Mouse (Mus musculus) G1E (cell line): Measurements from ENCODE around the gene Zcchc8.

ENCODE experiments used
- CTCF ChIP-seq: IDR thresholded peaks from 2 replicates; pipeline ENCODE4 v1.5.1; 2012; ENCODE audit warnings: low read depth, low read length, inconsistent platforms, mixed read lengths
- GATA1 ChIP-seq: IDR thresholded peaks from 2 replicates; pipeline ENCODE4 v1.6.1; 2012; ENCODE audit warnings: borderline replicate concordance, low read length, inconsistent platforms, mixed read lengths
- TAL1 ChIP-seq: conservative IDR thresholded peaks from 2 replicates; pipeline ENCODE4 v1.6.1; 2012; ENCODE audit warnings: low read depth, low read length, inconsistent platforms, mixed read lengths

GRCm38 (mm10) chr5:123683377-123684220 is 37.3 kb downstream of the Zcchc8 start:
- TF ChIP-seq CTCF (no peak), GATA1 (no peak), TAL1 (no peak)
